Mouse (Mus musculus) brain, embryonic 14.5 days (tissue): ENCODE measurements at regions not wholly inside any gene's neighbourhood (a gene's known extent, or its start where the extent isn't known, plus 50 kb on each side); places are given as distances from the start of the nearest gene placed in this dataset.

ENCODE experiments used
- CTCF ChIP-seq: fragments of 200-500 bp; IDR thresholded peaks from 2 replicates; pipeline ENCODE4 v1.5.1; 2012; ENCODE audit warnings: inconsistent platforms, mild to moderate bottlenecking, moderate library complexity, borderline replicate concordance; ENCODE audit not compliant: insufficient read depth, insufficient read length; ENCODE audit errors: extremely low read depth
- POLR2A ChIP-seq: fragments of 200-500 bp; IDR thresholded peaks from 2 replicates; pipeline ENCODE4 v1.6.1; 2012; ENCODE audit warnings: mild to moderate bottlenecking, inconsistent platforms, borderline replicate concordance; ENCODE audit not compliant: poor library complexity, insufficient read depth, insufficient read length, severe bottlenecking; ENCODE audit errors: extremely low read depth

- TF ChIP-seq CTCF (no peak), POLR2A (no peak)
Measured at GRCm38 (mm10) chr12:29321468-29321867, 206.7 kb upstream of the Myt1l start.
